Mouse (Mus musculus): Measurements from ENCODE around the gene Gm17018. TPM values are rescaled to one million over a fixed set of nuclear protein-coding genes. Genes with fewer than 3 reads are reported as not detected.

Gm17018 gene
- polyA plus RNA-seq, 1 experiment, result 27.3 TPM

- TF ChIP-seq POLR2A (IDR thresholded peaks at IDR 0.05; ENCODE audit: insufficient read length, low read depth) (no peak), USF1 (IDR thresholded peaks at IDR 0.05; ENCODE audit: low read depth) (no peak), MAX (IDR thresholded peaks at IDR 0.05; ENCODE audit: low read depth) (no peak), TCF12 (IDR thresholded peaks at IDR 0.05; ENCODE audit: insufficient read depth, poor library complexity, severe bottlenecking) (no peak), TCF3 (IDR thresholded peaks at IDR 0.05; ENCODE audit: insufficient read length, low read depth) (no peak), E2F4 (IDR thresholded peaks at IDR 0.05; ENCODE audit: insufficient read depth) (no peak), REST (IDR thresholded peaks at IDR 0.05; ENCODE audit: insufficient read depth, insufficient read length) (no peak), CEBPB (IDR thresholded peaks at IDR 0.05; ENCODE audit: insufficient read depth, poor library complexity, severe bottlenecking) (no peak), POLR2AphosphoS2 (IDR thresholded peaks at IDR 0.05; ENCODE audit: insufficient read length, low read depth) (no peak), MYOG (IDR thresholded peaks at IDR 0.05; ENCODE audit: control insufficient read depth in 1 of 3, insufficient read depth in 1 of 3, insufficient read length in 2 of 3, low read depth in 2 of 3) (no peak), MYOD1 (IDR thresholded peaks at IDR 0.05; ENCODE audit: control insufficient read depth in 1 of 3, insufficient read length in 2 of 3, low read depth in 2 of 3) (no peak), SRF (IDR thresholded peaks at IDR 0.05; ENCODE audit: control insufficient read depth, insufficient read length, low read depth) (no peak)
- H3ac ChIP-seq (ENCODE audit: control insufficient read depth, insufficient read length), result no peak overlapping the region
- H3K4me2 ChIP-seq (ENCODE audit: low read depth), result no peak overlapping the region
- H3K4me3 ChIP-seq, result no peak overlapping the region
- no peaks in the 10 kb centered on the region for H3K79me2 ChIP-seq (ENCODE audit: control insufficient read depth, insufficient read depth)
- H3K36me3 ChIP-seq (ENCODE audit: control insufficient read depth, insufficient read depth), result no peaks in the 10 kb centered on the region
- H3K27me3 ChIP-seq (ENCODE audit: control insufficient read depth, insufficient read depth, insufficient read length), result no peaks in the 10 kb centered on the region
Observed at GRCm38 (mm10) chr19:45592916-45593315, 32.5 kb downstream of the Gm17018 start.

- Histone ChIP-seq H3K4me2 (ENCODE audit: low read depth) (no peak overlapping the region), H3K27me3 (ENCODE audit: control insufficient read depth, insufficient read depth, insufficient read length) (no peaks in the 10 kb centered on the region), H3K4me3 (no peak overlapping the region), H3K36me3 (ENCODE audit: control insufficient read depth, insufficient read depth) (no peaks in the 10 kb centered on the region), H3ac (ENCODE audit: control insufficient read depth, insufficient read length) (no peak overlapping the region), H3K79me2 (ENCODE audit: control insufficient read depth, insufficient read depth) (no peaks in the 10 kb centered on the region)
- no peak for TF ChIP-seq MAX (IDR thresholded peaks at IDR 0.05; ENCODE audit: low read depth)
- no peak for TF ChIP-seq SRF (IDR thresholded peaks at IDR 0.05; ENCODE audit: control insufficient read depth, insufficient read length, low read depth)
Observed at GRCm38 (mm10) chr19:45594079-45594478, 33.7 kb downstream of the Gm17018 start.

DNA sequence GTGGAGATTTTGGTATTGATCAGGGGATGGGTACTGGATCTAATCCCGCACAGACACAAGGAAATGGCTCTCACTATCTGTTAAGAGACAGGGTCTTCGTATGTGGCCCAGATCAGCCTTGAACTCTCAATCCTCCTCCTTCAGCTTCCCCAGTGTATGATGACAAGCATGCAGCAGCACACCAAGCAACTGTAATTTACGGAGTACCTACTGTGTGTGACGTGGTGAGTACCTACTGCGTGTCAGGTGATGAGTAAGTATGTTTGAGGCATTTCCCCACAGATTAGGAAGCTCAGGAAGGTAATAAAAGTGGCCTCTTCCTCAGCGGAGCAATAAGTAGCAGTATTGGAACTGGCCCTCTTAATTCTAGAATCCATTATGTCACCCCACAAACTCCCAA, 35.1 kb downstream of the Gm17018 start:
- H3K4me3 ChIP-seq, result no peak overlapping the region
- TF ChIP-seq SRF (IDR thresholded peaks at IDR 0.05; ENCODE audit: control insufficient read depth, insufficient read length, low read depth) (no peak), E2F4 (IDR thresholded peaks at IDR 0.05; ENCODE audit: insufficient read depth) (no peak), TCF12 (IDR thresholded peaks at IDR 0.05; ENCODE audit: insufficient read depth, poor library complexity, severe bottlenecking) (no peak), POLR2AphosphoS2 (IDR thresholded peaks at IDR 0.05; ENCODE audit: insufficient read length, low read depth) (no peak), USF1 (IDR thresholded peaks at IDR 0.05; ENCODE audit: low read depth) (no peak)
- no peak overlapping the region for H3K4me2 ChIP-seq (ENCODE audit: low read depth)
- H3K79me2 ChIP-seq (ENCODE audit: control insufficient read depth, insufficient read depth), result no peaks in the 10 kb centered on the region
- H3ac ChIP-seq (ENCODE audit: control insufficient read depth, insufficient read length), result no peak overlapping the region
- no peaks in the 10 kb centered on the region for H3K27me3 ChIP-seq (ENCODE audit: control insufficient read depth, insufficient read depth, insufficient read length)
- no peaks in the 10 kb centered on the region for H3K36me3 ChIP-seq (ENCODE audit: control insufficient read depth, insufficient read depth)

- H3K79me2 ChIP-seq (ENCODE audit: control insufficient read depth, insufficient read depth), result no peaks in the 10 kb centered on the region
- H3K4me2 ChIP-seq (ENCODE audit: low read depth), result no peak overlapping the region
- H3K4me3 ChIP-seq, result no peak overlapping the region
- no peaks in the 10 kb centered on the region for H3K36me3 ChIP-seq (ENCODE audit: control insufficient read depth, insufficient read depth)
- TF ChIP-seq MYOG (IDR thresholded peaks at IDR 0.05; ENCODE audit: control insufficient read depth in 1 of 3, insufficient read depth in 1 of 3, insufficient read length in 2 of 3, low read depth in 2 of 3) (peak in 1 of 3 experiments; percentile 4), SRF (IDR thresholded peaks at IDR 0.05; ENCODE audit: control insufficient read depth, insufficient read length, low read depth) (no peak)
- no peak overlapping the region for H3ac ChIP-seq (ENCODE audit: control insufficient read depth, insufficient read length)
- no peaks in the 10 kb centered on the region for H3K27me3 ChIP-seq (ENCODE audit: control insufficient read depth, insufficient read depth, insufficient read length)
Observed at GRCm38 (mm10) chr19:45596019-45596418, 35.6 kb downstream of the Gm17018 start.

- H3K79me2 ChIP-seq (ENCODE audit: control insufficient read depth, insufficient read depth), result no peaks in the 10 kb centered on the region
- H3K36me3 ChIP-seq (ENCODE audit: control insufficient read depth, insufficient read depth), result no peaks in the 10 kb centered on the region
- H3K27me3 ChIP-seq (ENCODE audit: control insufficient read depth, insufficient read depth, insufficient read length), result no peaks in the 10 kb centered on the region
- no peak overlapping the region for H3K4me2 ChIP-seq (ENCODE audit: low read depth)
- no peak for TF ChIP-seq E2F4 (IDR thresholded peaks at IDR 0.05; ENCODE audit: insufficient read depth)
- no peak for TF ChIP-seq MYOG (IDR thresholded peaks at IDR 0.05; ENCODE audit: control insufficient read depth in 1 of 3, insufficient read depth in 1 of 3, insufficient read length in 2 of 3, low read depth in 2 of 3)
- no peak for TF ChIP-seq MAX (IDR thresholded peaks at IDR 0.05; ENCODE audit: low read depth)
- TF ChIP-seq REST (IDR thresholded peaks at IDR 0.05; ENCODE audit: insufficient read depth, insufficient read length), result no peak
- TF ChIP-seq TCF3 (IDR thresholded peaks at IDR 0.05; ENCODE audit: insufficient read length, low read depth), result no peak
- no peak for TF ChIP-seq MYOD1 (IDR thresholded peaks at IDR 0.05; ENCODE audit: control insufficient read depth in 1 of 3, insufficient read length in 2 of 3, low read depth in 2 of 3)
- no peak for TF ChIP-seq CEBPB (IDR thresholded peaks at IDR 0.05; ENCODE audit: insufficient read depth, poor library complexity, severe bottlenecking)
- TF ChIP-seq TCF12 (IDR thresholded peaks at IDR 0.05; ENCODE audit: insufficient read depth, poor library complexity, severe bottlenecking), result no peak
- no peak for TF ChIP-seq POLR2A (IDR thresholded peaks at IDR 0.05; ENCODE audit: insufficient read length, low read depth)
- TF ChIP-seq SRF (IDR thresholded peaks at IDR 0.05; ENCODE audit: control insufficient read depth, insufficient read length, low read depth), result no peak
- no peak for TF ChIP-seq POLR2AphosphoS2 (IDR thresholded peaks at IDR 0.05; ENCODE audit: insufficient read length, low read depth)
- no peak for TF ChIP-seq USF1 (IDR thresholded peaks at IDR 0.05; ENCODE audit: low read depth)
- H3ac ChIP-seq (ENCODE audit: control insufficient read depth, insufficient read length), result no peak overlapping the region
- no peak overlapping the region for H3K4me3 ChIP-seq
Observed at GRCm38 (mm10) chr19:45596434-45596833, 36.0 kb downstream of the Gm17018 start.

Data from myocyte (in vitro differentiated cells).